Mouse (Mus musculus) olfactory bulb, adult 2 months (tissue): Measurements from ENCODE around the gene Prmt2. TPM values are rescaled to one million over a fixed set of nuclear protein-coding genes. Genes with fewer than 3 reads are reported as not detected.

Source experiments
- H3K27ac ChIP-seq: fragments of 200-500 bp; 2 replicates; pipeline ENCODE4 v1.5.1; 2012; ENCODE audit warnings: low read depth, low read length; ENCODE audit not compliant: insufficient read depth
- H3K4me1 ChIP-seq: fragments of 200-500 bp; 2 replicates; pipeline ENCODE4 v1.6.1; 2012; ENCODE audit warnings: low read length; ENCODE audit not compliant: control insufficient read depth, insufficient read depth
- H3K4me3 ChIP-seq: fragments of 200-500 bp; 2 replicates; pipeline ENCODE4 v1.5.1; 2012; ENCODE audit warnings: mild to moderate bottlenecking, low read depth, low read length, moderate library complexity; ENCODE audit not compliant: insufficient read depth
- CTCF ChIP-seq: fragments of 200-500 bp; IDR thresholded peaks from 2 replicates; pipeline ENCODE4 v1.5.1; 2012; ENCODE audit warnings: low read depth, mild to moderate bottlenecking, low read length, moderate library complexity; ENCODE audit not compliant: insufficient read depth
- POLR2A ChIP-seq: fragments of 200-500 bp; IDR thresholded peaks from 2 replicates; pipeline ENCODE4 v1.6.1; 2012; ENCODE audit warnings: mild to moderate bottlenecking, low read depth, low read length, moderate library complexity; ENCODE audit not compliant: insufficient read depth
- WGBS: fragments of 180-500 bp; shearing (Covaris S2); methylation state at CpG from one replicate; pipeline ENCODE4 v1.1.7; 2018; 5-methylcytosine and 5-hydroxymethylcytosine counted together
- polyA plus RNA-seq: library from polyadenylated mRNA; stranded (reverse); fragments of >200 nt; gene quantifications from 2 replicates; pipeline ENCODE4 v1.2.4, GENCODE M21; 2012; ENCODE audit warnings: low replicate concordance; ENCODE audit not compliant: missing spikeins, insufficient read depth, insufficient read length

Prmt2 gene
- polyA plus RNA-seq, 1 experiment: not detected

DNA sequence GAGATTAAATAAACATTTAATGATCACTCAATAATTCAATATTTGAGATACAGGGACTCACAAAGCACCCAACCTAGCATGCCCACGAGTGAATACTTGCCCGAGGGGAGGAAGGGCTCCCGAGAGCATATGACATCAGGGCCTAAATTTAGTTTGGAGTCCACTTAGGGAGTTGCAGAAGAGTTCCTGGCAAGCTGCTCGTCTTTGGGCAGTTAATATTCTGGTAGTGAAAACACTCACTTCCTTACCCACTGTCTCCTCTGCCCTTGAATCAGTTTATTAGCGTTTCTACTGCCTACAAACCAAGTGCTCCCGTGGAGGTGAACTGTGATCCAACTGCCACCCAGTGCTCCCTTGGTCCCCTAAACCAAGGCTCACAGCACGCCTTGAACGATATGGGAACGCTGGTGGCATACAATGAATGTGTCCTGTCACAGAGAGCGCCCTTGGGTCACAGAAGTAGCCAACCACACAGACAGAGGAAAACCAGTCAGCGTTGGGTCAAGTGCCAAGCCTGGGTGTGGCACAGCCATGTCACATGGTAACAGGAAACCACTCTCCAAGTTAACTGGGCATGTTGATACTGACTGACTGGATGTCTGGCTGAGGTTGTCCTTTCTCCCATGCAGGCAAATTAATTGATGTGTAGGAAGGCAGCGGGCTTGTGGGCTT, 20.2 kb upstream of the Prmt2 start:
- H3K27ac ChIP-seq: no peak overlapping the region
- peaks cover 2% of the 10 kb centered on the region; the same call in 1 of the 2 replicates for H3K4me1 ChIP-seq
- TF ChIP-seq POLR2A (no peak), CTCF (no peak)
- 66% methylated on average over 12 of the region's 12 CpGs for WGBS
- H3K4me3 ChIP-seq: no peak overlapping the region

- Histone ChIP-seq H3K4me1 (peaks cover 2% of the 10 kb centered on the region; the same call in 1 of the 2 replicates), H3K27ac (no peak overlapping the region), H3K4me3 (no peak overlapping the region)
- TF ChIP-seq CTCF (no peak), POLR2A (no peak)
- WGBS: 95% methylated on average over 7 of the region's 7 CpGs
Measured at GRCm38 (mm10) chr10:76257231-76257630, 19.6 kb upstream of the Prmt2 start.

DNA sequence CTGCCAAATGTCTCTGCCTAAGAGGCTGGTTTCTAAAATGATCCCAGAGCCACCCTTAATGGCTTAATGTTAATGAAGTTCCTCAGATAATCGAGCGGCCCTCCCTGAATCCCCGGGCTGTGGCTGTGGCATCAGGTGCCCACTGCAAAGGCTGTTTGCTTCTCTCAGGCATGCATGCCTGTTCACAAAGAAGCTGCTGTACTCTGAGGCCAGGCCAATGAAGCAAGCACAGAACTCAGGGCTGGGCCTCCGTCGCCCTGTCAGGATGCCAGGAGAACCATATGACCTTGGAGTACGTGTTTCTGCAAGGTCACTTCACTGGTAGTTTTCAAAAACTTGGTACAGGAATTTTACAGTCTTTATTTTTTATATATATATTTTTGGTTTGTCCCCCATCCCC, 18.0 kb upstream of the Prmt2 start:
- TF ChIP-seq CTCF: no peak
- no peak for TF ChIP-seq POLR2A
- Histone ChIP-seq H3K4me3 (no peak overlapping the region), H3K27ac (no peak overlapping the region), H3K4me1 (peaks cover 2% of the 10 kb centered on the region; the same call in 1 of the 2 replicates)
- 47% methylated on average over 6 of the region's 6 CpGs for WGBS

- TF ChIP-seq POLR2A: no peak
- TF ChIP-seq CTCF: no peak
- Histone ChIP-seq H3K4me3 (peak within 1 kb of the TSS; percentile 5; the same call in 1 of the 2 replicates), H3K4me1 (0 out of 2 replicates have a peak, but pooled peaks cover 2% of the 10 kb centered on the region), H3K27ac (0 out of 2 replicates have a peak within 1 kb of the TSS, but pooled peaks have one; percentile 14)
- 21% methylated on average over 4 of the region's 4 CpGs for WGBS
Measured at GRCm38 (mm10) chr10:76253536-76253935, 15.9 kb upstream of the Prmt2 start, which contains the start of gene S100b. TSS of gene S100b (plus strand) at chr10:76253853.

DNA sequence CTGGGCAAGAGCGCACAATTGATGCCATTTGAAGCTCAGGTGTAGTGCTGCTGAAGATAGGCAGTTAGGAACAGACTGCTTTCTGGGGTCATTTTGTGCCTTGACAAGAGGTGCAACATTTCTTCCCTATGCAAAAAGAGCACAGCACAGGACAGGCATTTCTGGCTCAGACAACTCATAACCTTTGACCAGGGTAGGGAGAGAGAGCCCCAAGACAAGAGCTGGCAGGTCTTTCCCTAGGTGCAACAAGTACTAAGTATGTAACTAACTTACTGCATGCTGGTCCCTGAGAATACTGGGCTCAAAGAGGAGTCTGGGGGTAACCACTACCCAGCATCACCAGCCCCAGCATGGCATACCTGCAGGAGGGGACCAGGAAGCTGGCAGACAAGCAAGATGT, 15.4 kb upstream of the Prmt2 start:
- no peak overlapping the region for H3K27ac ChIP-seq
- H3K4me1 ChIP-seq: 0 out of 2 replicates have a peak, but pooled peaks cover 2% of the 10 kb centered on the region
- H3K4me3 ChIP-seq: no peak overlapping the region
- TF ChIP-seq POLR2A (no peak), CTCF (no peak)
- WGBS: 96% methylated on average over 1 of the region's 1 CpGs

- Histone ChIP-seq H3K4me3 (no peak overlapping the region), H3K4me1 (peaks cover 2% of the 10 kb centered on the region; the same call in 1 of the 2 replicates), H3K27ac (no peak overlapping the region)
- no peak for TF ChIP-seq CTCF
- no peak for TF ChIP-seq POLR2A
- WGBS: 52% methylated on average over 7 of the region's 7 CpGs
Measured at GRCm38 (mm10) chr10:76250870-76251269, 13.2 kb upstream of the Prmt2 start.

GRCm38 (mm10) chr10:76248647-76248968, 10.9 kb upstream of the Prmt2 start:
- Histone ChIP-seq H3K4me1 (peaks cover 2% of the 10 kb centered on the region; the same call in 1 of the 2 replicates), H3K27ac (0 out of 2 replicates have a peak overlapping the region, but pooled peaks have one; percentile 6), H3K4me3 (no peak overlapping the region)
- TF ChIP-seq CTCF: no peak
- no peak for TF ChIP-seq POLR2A
- WGBS: 45% methylated on average over 5 of the region's 5 CpGs

DNA sequence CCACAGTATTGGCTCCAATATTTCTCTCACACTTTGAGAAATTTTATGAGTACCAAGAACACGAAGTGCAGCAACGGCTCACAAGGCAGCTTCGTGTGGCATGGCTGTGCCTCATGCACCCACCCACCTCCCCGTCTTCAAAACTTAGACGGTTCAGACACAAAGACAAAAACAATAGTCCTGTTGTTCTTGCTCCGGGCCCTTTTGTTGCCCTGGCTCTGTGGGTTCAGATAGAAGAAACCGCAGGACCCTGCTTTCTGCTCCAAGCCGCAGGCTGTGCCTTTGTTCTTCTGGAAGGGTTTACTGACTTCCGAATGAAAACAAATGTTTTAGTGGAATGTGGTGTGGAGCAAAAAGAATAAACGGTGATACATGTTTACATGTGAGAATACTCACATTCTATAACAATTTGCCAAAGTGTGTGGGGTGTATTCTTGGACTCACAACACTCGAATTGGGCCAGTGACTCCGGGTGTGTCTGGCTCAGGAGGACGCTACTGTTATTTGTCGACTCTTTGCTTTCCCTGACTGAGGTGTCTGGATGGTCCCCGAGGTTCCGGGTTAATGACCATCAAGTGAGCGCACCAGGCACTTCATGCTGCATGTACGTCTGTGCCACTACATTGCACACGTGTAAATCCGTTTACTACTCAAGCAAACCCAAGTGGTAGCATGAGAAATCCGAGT, 10.4 kb upstream of the Prmt2 start:
- Histone ChIP-seq H3K27ac (0 out of 2 replicates have a peak overlapping the region, but pooled peaks have one; percentile 6), H3K4me1 (no peaks in the 10 kb centered on the region; the same call in 1 of the 2 replicates), H3K4me3 (no peak overlapping the region)
- TF ChIP-seq POLR2A (no peak), CTCF (no peak)
- 32% methylated on average over 21 of the region's 21 CpGs for WGBS

GRCm38 (mm10) chr10:76246601-76247000, 8.9 kb upstream of the Prmt2 start:
- 36% methylated on average over 4 of the region's 4 CpGs for WGBS
- Histone ChIP-seq H3K4me3 (no peak overlapping the region), H3K27ac (no peak overlapping the region), H3K4me1 (no peaks in the 10 kb centered on the region; the same call in 1 of the 2 replicates)
- no peak for TF ChIP-seq CTCF
- TF ChIP-seq POLR2A: no peak
